Mouse (Mus musculus) lung, postnatal 0 days (tissue): ENCODE measurements at regions not wholly inside any gene's neighbourhood (a gene's known extent, or its start where the extent isn't known, plus 50 kb on each side); places are given as distances from the start of the nearest gene placed in this dataset.

Source experiments
- ATAC-seq: fragments of 200-750 bp; cut with Nextera tagmentation; 2 replicates; pipeline ENCODE4 v1.8.0; 2017; ENCODE audit warnings: moderate library complexity
- DNase-seq: peaks from one replicate; pipeline ENCODE4 v3.0.0-alpha.2; 2016; ENCODE audit warnings: low spot score
- H3K27ac ChIP-seq: fragments of 300-500 bp; sonication (generic); 2 replicates; pipeline ENCODE4 v1.5.1; 2014; ENCODE audit warnings: antibody characterized with exemption, mild to moderate bottlenecking, low read length, mixed read lengths
- H3K27me3 ChIP-seq: fragments of 300-500 bp; sonication (generic); replicated peaks from 2 replicates; pipeline ENCODE4 v1.6.1; 2014; ENCODE audit warnings: low read length, mixed read lengths; ENCODE audit not compliant: insufficient read depth
- H3K36me3 ChIP-seq: fragments of 300-500 bp; sonication (generic); 2 replicates; pipeline ENCODE4 v1.6.1; 2014; ENCODE audit warnings: low read length, mixed read lengths; ENCODE audit not compliant: insufficient read depth
- H3K4me1 ChIP-seq: fragments of 300-500 bp; sonication (generic); 2 replicates; pipeline ENCODE4 v1.6.1; 2014; ENCODE audit warnings: antibody characterized with exemption, low read depth, low read length, mixed read lengths; ENCODE audit not compliant: insufficient read depth
- H3K4me2 ChIP-seq: fragments of 300-500 bp; sonication (generic); replicated peaks from 2 replicates; pipeline ENCODE4 v1.6.1; 2014; ENCODE audit warnings: low read depth, mild to moderate bottlenecking, low read length, moderate library complexity, mixed read lengths
- H3K4me3 ChIP-seq: fragments of 300-500 bp; sonication (generic); 2 replicates; pipeline ENCODE4 v1.5.1; 2014; ENCODE audit warnings: low read depth, low read length
- H3K9ac ChIP-seq: fragments of 300-500 bp; sonication (generic); replicated peaks from 2 replicates; pipeline ENCODE4 v1.6.1; 2014; ENCODE audit warnings: low read depth, mild to moderate bottlenecking
- H3K9me3 ChIP-seq: fragments of 300-500 bp; sonication (generic); 2 replicates; pipeline ENCODE4 v1.6.1; 2016; ENCODE audit warnings: low read length, mixed read lengths
- CTCF ChIP-seq: IDR thresholded peaks from 2 replicates; pipeline ENCODE4 v1.5.1; 2016; ENCODE audit warnings: antibody characterized with exemption, mild to moderate bottlenecking
- EP300 ChIP-seq: IDR thresholded peaks from 2 replicates; pipeline ENCODE4 v1.6.1; 2016; ENCODE audit warnings: antibody characterized with exemption, mild to moderate bottlenecking, control low read depth
- WGBS: fragments of 180-500 bp; shearing (Covaris S2); extraction: QIAGEN DNeasy Blood & Tissue Kit; methylation state at CpG from one replicate; pipeline ENCODE4 v1.1.7; 2014; 5-methylcytosine and 5-hydroxymethylcytosine counted together

DNA sequence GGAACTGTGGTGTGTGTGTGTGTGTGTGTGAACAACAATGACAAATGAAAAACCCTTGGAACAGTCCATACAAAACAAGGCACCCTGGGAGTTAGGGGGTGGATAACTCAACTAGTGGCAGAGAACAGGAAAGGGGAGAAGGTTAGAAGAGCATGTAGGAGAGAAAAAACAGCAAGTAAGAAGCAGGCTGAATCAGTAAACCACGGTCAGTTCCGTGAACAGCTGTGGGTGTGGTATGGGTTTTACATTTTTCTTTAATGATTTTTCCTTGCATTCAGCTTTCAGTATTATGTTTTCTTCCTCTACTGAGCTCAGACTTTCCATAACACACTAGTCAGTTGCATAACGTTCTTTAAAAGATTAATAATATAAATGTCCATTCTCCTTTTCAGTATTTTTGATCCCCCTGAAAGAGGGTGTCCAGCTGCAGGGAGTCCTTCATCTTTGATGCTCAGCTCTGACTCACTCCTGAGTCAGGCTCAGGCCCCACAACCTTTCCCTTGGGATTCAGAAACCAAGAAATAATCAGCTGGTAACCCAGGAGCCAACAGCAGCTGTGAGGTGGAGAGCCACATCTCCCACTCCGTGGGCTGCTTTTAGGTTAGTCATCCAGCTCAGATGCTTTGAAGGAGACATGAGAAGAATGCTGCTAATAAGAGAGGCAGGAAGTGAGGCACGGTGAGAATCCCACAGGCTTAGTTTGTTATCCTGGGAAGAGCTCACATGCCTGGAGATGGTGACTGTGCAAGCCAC lies 450.8 kb downstream of the 9430069I07Rik start:
- ATAC-seq: no peak
- H3K27me3 ChIP-seq: no peaks in the 10 kb centered on the region
- H3K36me3 ChIP-seq: no peaks in the 10 kb centered on the region
- H3K4me2 ChIP-seq: no peak overlapping the region
- no peak overlapping the region for H3K9ac ChIP-seq
- H3K9me3 ChIP-seq: no peaks in the 10 kb centered on the region
- TF ChIP-seq EP300 (no peak), CTCF (no peak)
- DNase-seq: no peak
- WGBS: 58% methylated on average over 5 of the region's 5 CpGs
- no peaks in the 10 kb centered on the region for H3K4me1 ChIP-seq
- H3K27ac ChIP-seq: no peak overlapping the region
- no peak overlapping the region for H3K4me3 ChIP-seq

DNA sequence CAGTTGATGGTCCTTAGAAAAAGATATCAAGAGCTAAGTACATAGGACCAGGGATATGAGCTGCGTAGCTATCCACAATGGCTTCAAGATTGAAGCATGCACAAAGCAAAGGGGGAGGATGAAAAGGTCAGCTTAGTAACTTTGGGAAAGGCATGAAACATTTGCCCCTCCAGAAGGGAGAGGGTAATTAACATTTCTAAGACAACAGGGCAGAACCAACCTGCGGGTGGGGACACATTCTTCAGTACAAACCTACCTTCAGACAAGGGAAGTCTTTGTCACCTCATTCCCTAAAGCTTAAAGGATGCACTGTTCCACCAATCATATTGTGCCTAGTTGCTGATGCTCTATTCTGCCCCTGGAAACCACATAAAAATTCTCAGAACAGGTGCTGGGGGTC lies 461.6 kb downstream of the 9430069I07Rik start:
- ATAC-seq: no peak
- no peak overlapping the region for H3K4me3 ChIP-seq
- H3K27ac ChIP-seq: no peak overlapping the region
- H3K27me3 ChIP-seq: no peaks in the 10 kb centered on the region
- DNase-seq: no peak
- H3K36me3 ChIP-seq: no peaks in the 10 kb centered on the region
- no peak overlapping the region for H3K9ac ChIP-seq
- no peaks in the 10 kb centered on the region for H3K9me3 ChIP-seq
- H3K4me1 ChIP-seq: no peaks in the 10 kb centered on the region
- WGBS: 76% methylated on average over 2 of the region's 2 CpGs
- no peak overlapping the region for H3K4me2 ChIP-seq
- TF ChIP-seq EP300 (no peak), CTCF (no peak)

DNA sequence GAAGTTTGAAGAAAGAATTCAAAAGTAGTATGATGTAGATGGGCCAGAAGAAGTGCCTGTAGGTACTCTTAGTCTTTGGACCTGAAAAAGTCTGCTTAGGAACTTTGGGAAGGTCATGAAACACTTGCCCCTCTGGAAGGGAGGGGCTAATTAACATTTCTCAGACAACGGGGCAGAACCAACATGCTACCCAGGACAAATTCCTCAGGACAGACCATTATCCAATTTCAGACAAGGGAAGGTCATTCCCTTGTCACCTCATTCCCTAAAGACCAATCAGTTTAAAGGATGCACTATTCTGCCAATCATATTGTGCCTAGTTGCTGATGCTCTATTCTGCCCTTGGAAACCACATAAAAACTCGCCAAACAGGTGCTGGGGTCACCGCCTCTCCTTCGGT lies 467.1 kb downstream of the 9430069I07Rik start:
- Histone ChIP-seq H3K9me3 (no peaks in the 10 kb centered on the region), H3K27me3 (no peaks in the 10 kb centered on the region), H3K4me2 (no peak overlapping the region), H3K27ac (no peak overlapping the region), H3K36me3 (no peaks in the 10 kb centered on the region), H3K9ac (no peak overlapping the region), H3K4me1 (no peaks in the 10 kb centered on the region), H3K4me3 (no peak overlapping the region)
- TF ChIP-seq EP300 (no peak), CTCF (no peak)
- no peak for ATAC-seq
- no peak for DNase-seq
- 87% methylated on average over 4 of the region's 4 CpGs for WGBS

- Histone ChIP-seq H3K27ac (no peak overlapping the region), H3K4me2 (no peak overlapping the region), H3K4me1 (no peaks in the 10 kb centered on the region), H3K9me3 (no peaks in the 10 kb centered on the region), H3K36me3 (no peaks in the 10 kb centered on the region), H3K9ac (no peak overlapping the region), H3K4me3 (no peak overlapping the region), H3K27me3 (no peaks in the 10 kb centered on the region)
- TF ChIP-seq CTCF: no peak
- TF ChIP-seq EP300: no peak
- DNase-seq (no peak), ATAC-seq (no peak)
- 58% methylated on average over 1 of the region's 1 CpGs for WGBS
These were observed 468.8 kb downstream of the 9430069I07Rik start for GRCm38 (mm10) chr15:33888865-33889368.

DNA sequence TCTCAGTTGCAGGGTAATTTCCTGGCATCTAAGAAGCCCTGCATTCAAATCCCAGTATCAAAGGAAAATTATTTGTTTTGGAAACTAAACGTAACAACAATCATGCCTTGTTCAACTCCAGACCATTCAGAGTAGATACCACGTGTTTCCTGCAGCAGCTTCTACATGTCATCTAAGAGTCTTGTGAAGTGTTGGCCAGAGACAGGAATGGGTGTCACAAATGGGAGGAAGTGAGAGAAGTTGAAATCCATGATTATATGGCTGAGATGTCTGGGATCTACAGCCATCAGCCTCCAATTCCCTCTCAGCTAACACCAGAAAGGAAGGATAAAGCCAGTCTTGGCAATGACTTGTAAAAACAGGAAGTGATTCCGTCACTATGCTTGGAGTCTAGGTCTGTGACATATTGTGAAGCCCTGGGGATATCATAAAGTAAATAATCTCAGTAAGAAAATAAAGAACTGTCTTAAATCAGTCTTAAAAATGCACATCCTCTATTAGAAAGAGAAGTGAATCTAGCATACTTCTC lies 495.4 kb downstream of the 9430069I07Rik start:
- Histone ChIP-seq H3K4me1 (no peaks in the 10 kb centered on the region), H3K27ac (no peak overlapping the region), H3K9ac (no peak overlapping the region), H3K27me3 (no peaks in the 10 kb centered on the region), H3K9me3 (no peaks in the 10 kb centered on the region), H3K4me3 (no peak overlapping the region), H3K36me3 (no peaks in the 10 kb centered on the region), H3K4me2 (no peak overlapping the region)
- TF ChIP-seq CTCF (no peak), EP300 (no peak)
- DNase-seq: peak; percentile 5
- 43% methylated on average over 3 of the region's 3 CpGs for WGBS
- ATAC-seq: peak; percentile 21

- Histone ChIP-seq H3K36me3 (no peaks in the 10 kb centered on the region), H3K4me3 (no peak overlapping the region), H3K27ac (no peak overlapping the region), H3K27me3 (no peaks in the 10 kb centered on the region), H3K9ac (no peak overlapping the region), H3K4me2 (no peak overlapping the region), H3K9me3 (no peaks in the 10 kb centered on the region), H3K4me1 (no peaks in the 10 kb centered on the region)
- no peak for TF ChIP-seq EP300
- TF ChIP-seq CTCF: no peak
- ATAC-seq (no peak), DNase-seq (no peak)
- WGBS: 96% methylated on average over 1 of the region's 1 CpGs
These were observed 532.1 kb downstream of the 9430069I07Rik start for GRCm38 (mm10) chr15:33825435-33826088.
